Mouse (Mus musculus): ENCODE measurements around the gene Mfap1a. TPM values are rescaled to one million over a fixed set of nuclear protein-coding genes. Genes with fewer than 3 reads are reported as not detected.
"Not testable (repeated sequence)": the region's sequence is repeated elsewhere in the genome, so short reads cannot be mapped to it uniquely, and the experiment has no call there.

The Mfap1a gene
- total RNA-seq, 1 experiment: 27.8 TPM

DNA sequence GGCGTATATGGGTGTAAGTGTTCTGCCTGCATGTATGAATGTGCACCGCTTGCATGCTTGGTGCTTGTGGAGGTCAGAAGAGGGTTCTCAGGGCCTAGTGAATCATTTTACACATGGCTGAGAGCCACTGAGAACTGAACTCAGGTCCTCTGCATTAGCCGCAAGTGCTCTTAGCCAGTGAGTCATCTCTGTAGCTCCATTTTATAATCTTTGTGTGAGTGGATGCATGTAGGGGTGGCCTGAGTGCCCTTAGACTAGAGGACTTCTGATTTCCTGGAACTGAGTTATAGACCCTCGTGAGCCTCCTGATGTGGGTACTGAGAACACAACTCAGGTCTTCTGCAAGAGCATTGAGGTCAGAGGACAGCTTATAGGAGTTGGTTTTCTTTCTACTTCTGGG, 7.7 kb upstream of the Mfap1a start:
- Histone ChIP-seq H3K9me3 (ENCODE audit: control insufficient read depth, insufficient read depth, low read depth, low read length) (no peaks in the 10 kb centered on the region), H3K9ac (ENCODE audit: insufficient read depth, low read depth, low read length, poor library complexity, severe bottlenecking) (no peak overlapping the region), H3K4me3 (ENCODE audit: insufficient read depth in 1 of 2, low read depth in 1 of 2, low read length in 2 of 2, poor library complexity in 1 of 2, severe bottlenecking in 1 of 2) (peak overlapping the region in 1 of 2 experiments; percentile 10; a peak in 1 of 4 replicates), H3K4me1 (ENCODE audit: control insufficient read depth in 2 of 2, insufficient read depth in 2 of 2, low read length in 2 of 2, poor library complexity in 1 of 2) (peaks cover 5 to 8% of the 10 kb centered on the region in 2 experiments; a peak in 1 of 4 replicates), H3K36me3 (ENCODE audit: control insufficient read depth, insufficient read depth, low read length, poor library complexity, severe bottlenecking) (peaks cover 14% of the 10 kb centered on the region), H3K27ac (ENCODE audit: insufficient read depth, low read depth, low read length, poor library complexity, severe bottlenecking) (peak overlapping the region; percentile 40; the same call in 1 of the 2 replicates)
- in situ Hi-C loops (cut with MboI; ENCODE audit: low sequenced_read_pairs in 2 of 2, unreplicated experiment in 2 of 2): no loop called here
- no peak for DNase-seq (ENCODE audit: low read depth, low spot score)
- no peak for TF ChIP-seq CHD2 (IDR thresholded peaks at IDR 0.05; ENCODE audit: low read depth, low read length)

DNA sequence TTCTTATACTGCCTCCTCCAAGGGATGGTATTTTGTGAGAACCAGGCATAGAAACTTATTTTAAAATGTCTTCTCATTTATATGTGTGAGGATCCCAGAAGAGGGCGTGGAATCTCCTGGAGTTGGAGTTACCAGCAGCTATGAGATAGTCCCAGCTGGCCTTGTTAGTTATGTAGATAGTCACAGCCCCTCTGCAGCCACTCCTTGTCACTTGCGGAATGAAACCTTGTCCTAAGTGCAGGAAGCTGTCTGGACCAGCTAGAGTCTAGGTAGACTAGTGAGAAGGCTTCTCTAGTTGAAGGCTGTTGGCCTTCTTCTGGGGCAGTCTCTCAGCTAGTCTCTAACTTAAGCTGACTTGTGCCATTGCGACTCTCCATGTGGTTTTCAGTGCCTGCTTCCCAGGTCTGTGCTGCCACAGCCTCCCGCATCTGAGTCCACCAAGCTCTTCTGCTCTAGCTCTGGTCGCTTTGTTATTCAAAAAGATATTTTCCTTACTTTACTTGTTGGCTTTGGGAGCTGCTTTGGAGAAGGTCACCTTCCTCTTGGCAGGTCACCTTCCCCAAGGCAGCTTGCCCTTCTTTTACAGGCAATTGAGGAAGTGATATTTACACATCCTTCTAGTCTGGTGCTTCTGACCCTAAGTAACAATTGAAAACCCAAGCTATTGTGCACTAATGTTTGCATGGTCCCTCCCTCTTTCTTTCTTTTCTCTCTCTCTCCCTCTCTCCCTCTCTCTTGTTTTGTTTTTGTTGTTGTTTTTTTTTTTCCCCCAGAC, 6.7 kb upstream of the Mfap1a start:
- in situ Hi-C loops (cut with MboI; ENCODE audit: low sequenced_read_pairs in 2 of 2, unreplicated experiment in 2 of 2); DNase-seq (ENCODE audit: low read depth, low spot score); H3K9me3 ChIP-seq (ENCODE audit: control insufficient read depth, insufficient read depth, low read depth, low read length); H3K4me1 ChIP-seq (ENCODE audit: control insufficient read depth in 2 of 2, insufficient read depth in 2 of 2, low read length in 2 of 2, poor library complexity in 1 of 2): not testable (repeated sequence)
- Histone ChIP-seq H3K36me3 (ENCODE audit: control insufficient read depth, insufficient read depth, low read length, poor library complexity, severe bottlenecking) (peaks cover 14% of the 10 kb centered on the region), H3K27ac (ENCODE audit: insufficient read depth, low read depth, low read length, poor library complexity, severe bottlenecking) (peak overlapping the region; percentile 77; the same call in 1 of the 2 replicates), H3K9ac (ENCODE audit: insufficient read depth, low read depth, low read length, poor library complexity, severe bottlenecking) (peak overlapping the region; percentile 51; the same call in 1 of the 2 replicates), H3K4me3 (ENCODE audit: insufficient read depth in 1 of 2, low read depth in 1 of 2, low read length in 2 of 2, poor library complexity in 1 of 2, severe bottlenecking in 1 of 2) (0 out of 4 replicates have a peak overlapping the region, but pooled peaks of 1 of the 2 experiments have one; percentile 3)

DNA sequence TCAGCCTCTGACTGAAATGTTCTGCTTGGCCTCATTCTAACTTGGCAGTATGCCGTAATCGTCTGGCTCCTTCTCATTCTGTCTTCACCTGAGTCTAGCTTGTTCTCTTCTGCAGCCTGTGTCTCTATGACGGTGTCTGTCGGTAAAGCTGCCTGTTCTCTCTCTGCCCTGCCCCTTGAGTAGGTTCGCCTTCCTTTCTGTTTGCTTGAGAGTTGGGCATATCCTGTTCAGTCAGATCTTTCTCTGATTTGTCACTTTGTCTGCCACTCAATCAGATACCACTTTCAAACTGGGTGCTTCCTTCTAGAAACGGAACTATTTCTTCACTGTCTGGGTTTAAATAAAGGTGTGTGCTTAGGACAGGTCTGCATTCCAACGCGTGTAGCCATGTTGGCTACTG, 4.9 kb upstream of the Mfap1a start:
- no peak for TF ChIP-seq CHD2 (IDR thresholded peaks at IDR 0.05; ENCODE audit: low read depth, low read length)
- TF ChIP-seq ZC3H11A (IDR thresholded peaks at IDR 0.05; ENCODE audit: borderline replicate concordance, low read depth, low read length): no peak
- TF ChIP-seq ZNF384 (IDR thresholded peaks at IDR 0.05; ENCODE audit: low read depth, low read length): no peak
- TF ChIP-seq HCFC1 (IDR thresholded peaks at IDR 0.05; ENCODE audit: borderline replicate concordance, insufficient read depth, low read length): no peak
- no peak for TF ChIP-seq MAFK (IDR thresholded peaks at IDR 0.05; ENCODE audit: insufficient read depth, low read depth, low read length)
- no peak for DNase-seq (ENCODE audit: low read depth, low spot score)
- no peak overlapping the region for H3K27ac ChIP-seq (ENCODE audit: insufficient read depth, low read depth, low read length, poor library complexity, severe bottlenecking)
- peaks cover 12% of the 10 kb centered on the region for H3K36me3 ChIP-seq (ENCODE audit: control insufficient read depth, insufficient read depth, low read length, poor library complexity, severe bottlenecking)
- H3K9me3 ChIP-seq (ENCODE audit: control insufficient read depth, insufficient read depth, low read depth, low read length): no peaks in the 10 kb centered on the region
- in situ Hi-C loops (cut with MboI; ENCODE audit: low sequenced_read_pairs in 2 of 2, unreplicated experiment in 2 of 2): no loop called here
- H3K9ac ChIP-seq (ENCODE audit: insufficient read depth, low read depth, low read length, poor library complexity, severe bottlenecking): no peak overlapping the region
- peaks cover 5 to 10% of the 10 kb centered on the region in 2 experiments; a peak in 1 of 4 replicates for H3K4me1 ChIP-seq (ENCODE audit: control insufficient read depth in 2 of 2, insufficient read depth in 2 of 2, low read length in 2 of 2, poor library complexity in 1 of 2)
- H3K4me3 ChIP-seq (ENCODE audit: insufficient read depth in 1 of 2, low read depth in 1 of 2, low read length in 2 of 2, poor library complexity in 1 of 2, severe bottlenecking in 1 of 2): peak overlapping the region in 1 of 2 experiments; percentile 25; a peak in 1 of 4 replicates

DNA sequence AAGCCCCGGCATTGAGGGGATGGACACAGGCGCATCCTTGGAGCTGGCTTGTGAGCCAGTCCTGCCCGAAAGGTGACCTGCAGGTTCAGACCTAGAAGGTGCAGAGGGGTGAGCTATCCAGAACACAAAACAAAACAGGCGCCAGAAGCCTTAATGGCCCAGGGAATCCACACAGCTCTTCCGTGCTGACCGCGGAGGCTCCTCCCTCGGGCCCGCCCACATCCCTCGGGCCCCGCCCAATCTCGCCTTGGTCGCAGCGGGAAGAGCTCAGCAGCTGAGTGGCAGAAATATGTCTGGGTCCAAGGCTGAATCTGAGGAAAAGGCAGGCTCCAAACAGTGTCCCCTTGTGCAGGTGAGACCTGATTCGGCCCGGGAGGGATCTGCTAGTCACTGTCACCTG, 3.1 kb upstream of the Mfap1a start:
- Histone ChIP-seq H3K4me3 (ENCODE audit: insufficient read depth in 1 of 2, low read depth in 1 of 2, low read length in 2 of 2, poor library complexity in 1 of 2, severe bottlenecking in 1 of 2) (peak overlapping the region; percentile 52 to 79), H3K27ac (ENCODE audit: insufficient read depth, low read depth, low read length, poor library complexity, severe bottlenecking) (peak overlapping the region; percentile 51), H3K9ac (ENCODE audit: insufficient read depth, low read depth, low read length, poor library complexity, severe bottlenecking) (peak overlapping the region; percentile 69; the same call in 1 of the 2 replicates), H3K36me3 (ENCODE audit: control insufficient read depth, insufficient read depth, low read length, poor library complexity, severe bottlenecking) (peaks cover 10% of the 10 kb centered on the region), H3K4me1 (ENCODE audit: control insufficient read depth in 2 of 2, insufficient read depth in 2 of 2, low read length in 2 of 2, poor library complexity in 1 of 2) (peaks cover 2 to 6% of the 10 kb centered on the region in 2 experiments; a peak in 1 of 4 replicates), H3K9me3 (ENCODE audit: control insufficient read depth, insufficient read depth, low read depth, low read length) (no peaks in the 10 kb centered on the region)
- in situ Hi-C loops (cut with MboI; ENCODE audit: low sequenced_read_pairs in 2 of 2, unreplicated experiment in 2 of 2): no loop called here
- DNase-seq (ENCODE audit: low read depth, low spot score): peak; percentile 71
- no peak for TF ChIP-seq ZC3H11A (IDR thresholded peaks at IDR 0.05; ENCODE audit: borderline replicate concordance, low read depth, low read length)
- no peak for TF ChIP-seq ZNF384 (IDR thresholded peaks at IDR 0.05; ENCODE audit: low read depth, low read length)
- no peak for TF ChIP-seq HCFC1 (IDR thresholded peaks at IDR 0.05; ENCODE audit: borderline replicate concordance, insufficient read depth, low read length)
- no peak for TF ChIP-seq MAFK (IDR thresholded peaks at IDR 0.05; ENCODE audit: insufficient read depth, low read depth, low read length)
- TF ChIP-seq CHD2 (IDR thresholded peaks at IDR 0.05; ENCODE audit: low read depth, low read length): no peak

DNA sequence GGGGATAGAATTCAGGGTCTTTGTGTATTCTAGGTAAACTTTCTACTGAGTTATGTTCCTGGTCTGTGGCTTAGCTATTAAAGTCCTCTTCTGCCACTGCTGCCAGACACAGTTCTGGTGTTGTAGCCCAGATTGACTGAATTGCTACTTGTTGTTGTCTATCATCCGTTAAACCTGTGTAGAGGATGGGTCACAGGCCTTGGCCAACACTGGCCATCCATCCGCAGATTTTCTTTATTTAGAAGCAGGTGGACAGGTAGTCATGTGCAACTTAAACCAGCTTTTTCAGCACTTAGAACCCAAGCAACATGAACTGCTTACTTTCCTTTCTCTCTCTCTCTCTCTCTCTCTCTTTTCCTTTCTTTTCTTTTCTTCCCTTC, 1.5 kb upstream of the Mfap1a start:
- peaks cover 9% of the 10 kb centered on the region for H3K36me3 ChIP-seq (ENCODE audit: control insufficient read depth, insufficient read depth, low read length, poor library complexity, severe bottlenecking)
- DNase-seq (ENCODE audit: low read depth, low spot score): no peak
- H3K4me3 ChIP-seq (ENCODE audit: insufficient read depth in 1 of 2, low read depth in 1 of 2, low read length in 2 of 2, poor library complexity in 1 of 2, severe bottlenecking in 1 of 2): peak overlapping the region; percentile 84 to 99; a peak in 2 of 4 replicates
- no peaks in the 10 kb centered on the region for H3K9me3 ChIP-seq (ENCODE audit: control insufficient read depth, insufficient read depth, low read depth, low read length)
- TF ChIP-seq ZC3H11A (IDR thresholded peaks at IDR 0.05; ENCODE audit: borderline replicate concordance, low read depth, low read length) (no peak), ZNF384 (IDR thresholded peaks at IDR 0.05; ENCODE audit: low read depth, low read length) (no peak), MAFK (IDR thresholded peaks at IDR 0.05; ENCODE audit: insufficient read depth, low read depth, low read length) (no peak), CHD2 (IDR thresholded peaks at IDR 0.05; ENCODE audit: low read depth, low read length) (no peak), HCFC1 (IDR thresholded peaks at IDR 0.05; ENCODE audit: borderline replicate concordance, insufficient read depth, low read length) (no peak)
- in situ Hi-C loops (cut with MboI; ENCODE audit: low sequenced_read_pairs in 2 of 2, unreplicated experiment in 2 of 2): no loop called here
- H3K4me1 ChIP-seq (ENCODE audit: control insufficient read depth in 2 of 2, insufficient read depth in 2 of 2, low read length in 2 of 2, poor library complexity in 1 of 2): peaks cover 2 to 4% of the 10 kb centered on the region in 2 experiments; a peak in 1 of 4 replicates
- H3K9ac ChIP-seq (ENCODE audit: insufficient read depth, low read depth, low read length, poor library complexity, severe bottlenecking): peak overlapping the region; percentile 77; the same call in 1 of the 2 replicates
- no peak overlapping the region for H3K27ac ChIP-seq (ENCODE audit: insufficient read depth, low read depth, low read length, poor library complexity, severe bottlenecking)

Data from ES-E14 (cell line).